Mouse (Mus musculus) G1E (cell line): ENCODE results near the gene 1300017J02Rik. TPM values are rescaled to one million over a fixed set of nuclear protein-coding genes. Genes with fewer than 3 reads are reported as not detected.

Experiments
- ATAC-seq: 2 replicates; pipeline ENCODE4 v1.8.0; 2016; ENCODE audit warnings: mild to moderate bottlenecking; ENCODE audit not compliant: insufficient number of reproducible peaks, poor library complexity, low FRiP score, severe bottlenecking; ENCODE audit errors: extremely low read depth
- DNase-seq: peaks from one replicate; pipeline ENCODE4 v3.0.0; 2012; ENCODE audit warnings: low spot score
- H3K27me3 ChIP-seq: 2 replicates; pipeline ENCODE4 v1.6.1; 2012; ENCODE audit warnings: mild to moderate bottlenecking, low read length, inconsistent platforms; ENCODE audit not compliant: insufficient read depth
- H3K36me3 ChIP-seq: replicated peaks from 2 replicates; pipeline ENCODE3; 2012; ENCODE audit warnings: mild to moderate bottlenecking, inconsistent platforms
- H3K4me1 ChIP-seq: 2 replicates; pipeline ENCODE4 v1.6.1; 2012; ENCODE audit warnings: low read depth, low read length, inconsistent platforms, mixed read lengths; ENCODE audit not compliant: insufficient read depth
- H3K4me3 ChIP-seq: 2 replicates; pipeline ENCODE4 v1.5.1; 2012; ENCODE audit warnings: low read depth, mild to moderate bottlenecking, inconsistent platforms, low read length, moderate library complexity, mixed read lengths
- H3K9me3 ChIP-seq: replicated peaks from 2 replicates; pipeline ENCODE4 v1.6.1; 2012; ENCODE audit warnings: inconsistent platforms
- CTCF ChIP-seq: IDR thresholded peaks from 2 replicates; pipeline ENCODE4 v1.5.1; 2012; ENCODE audit warnings: low read depth, low read length, inconsistent platforms, mixed read lengths
- GATA1 ChIP-seq: IDR thresholded peaks from 2 replicates; pipeline ENCODE4 v1.6.1; 2012; ENCODE audit warnings: borderline replicate concordance, low read length, inconsistent platforms, mixed read lengths
- GATA2 ChIP-seq: IDR thresholded peaks from 2 replicates; pipeline ENCODE4 v1.6.1; 2012; ENCODE audit warnings: low read depth, low read length, inconsistent platforms, borderline replicate concordance
- POLR2AphosphoS5 ChIP-seq: IDR thresholded peaks from 2 replicates; pipeline ENCODE4 v1.6.1; 2012; ENCODE audit warnings: low read depth, low read length, inconsistent platforms; ENCODE audit not compliant: insufficient replicate concordance
- TAL1 ChIP-seq: conservative IDR thresholded peaks from 2 replicates; pipeline ENCODE4 v1.6.1; 2012; ENCODE audit warnings: low read depth, low read length, inconsistent platforms, mixed read lengths
- polyA plus RNA-seq: library from polyadenylated mRNA; stranded (reverse); fragments of >175 nt; gene quantifications from 2 replicates; pipeline ENCODE4 v1.2.3, GENCODE M21; 2012
- total RNA-seq, 2 experiments: library from RNA; stranded (forward) in 1 of 2; stranded (reverse) in 1 of 2; fragments of 200-1000 nt in 1 of 2; fragments of >200 nt in 1 of 2; fragmentation: Nextera tagmentation in 1 of 2; gene quantifications; 2 replicates each; pipeline ENCODE4 v1.2.3; 2014 to 2017

Gene 1300017J02Rik
- total and polyA plus RNA-seq, 3 experiments: 6.9 to 42.4 (median 31.9) TPM

DNA sequence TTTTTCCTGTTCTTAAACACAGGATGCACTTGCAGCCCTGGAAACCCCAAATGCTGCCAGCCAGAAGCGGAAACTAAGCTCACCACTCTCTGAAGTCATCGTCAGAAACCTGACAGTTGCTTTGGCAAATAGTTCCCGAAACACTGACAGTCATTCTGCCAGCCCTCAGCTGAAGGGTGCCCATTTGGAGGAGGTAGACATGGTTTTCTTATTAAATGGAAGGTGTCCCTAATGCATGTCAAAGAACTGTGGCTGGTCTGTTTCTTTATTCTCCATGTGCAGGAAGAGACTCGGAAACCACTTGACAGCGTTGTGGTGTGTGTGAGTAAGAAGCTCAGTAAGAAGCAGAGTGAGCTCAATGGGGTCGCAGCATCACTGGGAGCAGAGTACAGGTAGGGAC, 27.8 kb upstream of the 1300017J02Rik start:
- no peak for TF ChIP-seq GATA2
- TF ChIP-seq TAL1: no peak
- TF ChIP-seq GATA1: no peak
- TF ChIP-seq POLR2AphosphoS5: no peak
- no peak for TF ChIP-seq CTCF
- H3K9me3 ChIP-seq: no peaks in the 10 kb centered on the region
- no peaks in the 10 kb centered on the region for H3K27me3 ChIP-seq
- DNase-seq (no peak), ATAC-seq (no peak)
- no peak overlapping the region for H3K4me3 ChIP-seq
- H3K4me1 ChIP-seq: peaks cover 10% of the 10 kb centered on the region
- peaks cover 98% of the 10 kb centered on the region for H3K36me3 ChIP-seq

DNA sequence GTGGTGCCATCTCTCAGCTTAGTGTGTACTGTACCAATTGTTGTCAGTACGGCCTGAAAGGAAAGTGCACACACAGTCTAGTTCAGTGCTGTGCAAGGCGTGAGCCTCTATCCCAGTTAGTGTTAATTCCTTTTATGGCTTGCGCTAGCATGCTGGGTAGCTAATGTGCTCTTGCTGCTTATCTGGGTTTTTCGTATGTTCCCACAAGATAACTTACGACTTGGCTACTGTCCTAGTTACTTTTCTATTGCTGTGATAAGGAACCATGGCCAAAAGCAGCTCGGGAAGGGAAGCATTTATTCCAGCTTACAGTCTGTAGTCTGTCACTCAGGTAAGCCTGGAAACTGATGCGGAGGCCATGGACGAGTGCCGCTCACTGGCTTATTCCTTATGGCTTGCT, 21.6 kb upstream of the 1300017J02Rik start:
- H3K9me3 ChIP-seq: no peaks in the 10 kb centered on the region
- peaks cover 97% of the 10 kb centered on the region for H3K36me3 ChIP-seq
- no peaks in the 10 kb centered on the region for H3K27me3 ChIP-seq
- no peak for TF ChIP-seq POLR2AphosphoS5
- no peak for TF ChIP-seq CTCF
- peak; percentile 57 for TF ChIP-seq TAL1
- peaks cover 42% of the 10 kb centered on the region for H3K4me1 ChIP-seq
- DNase-seq: peak; percentile 34
- H3K4me3 ChIP-seq: no peak overlapping the region; the same call in 1 of the 2 replicates
- ATAC-seq: peak; percentile 83

DNA sequence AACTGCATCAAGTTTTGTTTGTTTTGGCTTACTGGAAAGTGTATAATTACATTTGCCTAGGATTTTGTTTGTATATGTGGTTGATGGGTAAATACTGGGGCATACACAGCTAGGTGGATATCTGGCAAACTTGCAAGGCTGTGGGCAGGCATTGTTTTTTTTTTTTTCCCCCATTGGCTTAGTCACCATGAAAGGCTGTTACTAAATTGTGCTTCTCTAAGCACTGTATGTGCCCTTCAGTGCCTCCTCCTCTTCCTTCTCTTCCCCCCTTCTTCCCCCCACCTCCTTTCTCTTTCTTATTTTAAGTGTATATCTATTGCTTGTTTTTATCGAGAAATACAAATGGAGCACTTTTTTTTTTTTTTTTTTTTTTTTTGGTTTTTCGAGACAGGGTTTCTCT, 19.8 kb upstream of the 1300017J02Rik start:
- DNase-seq: no peak
- H3K27me3 ChIP-seq: no peaks in the 10 kb centered on the region
- TF ChIP-seq POLR2AphosphoS5: no peak
- TF ChIP-seq CTCF: no peak
- no peak for TF ChIP-seq GATA2
- no peak for TF ChIP-seq GATA1
- TF ChIP-seq TAL1: no peak

DNA sequence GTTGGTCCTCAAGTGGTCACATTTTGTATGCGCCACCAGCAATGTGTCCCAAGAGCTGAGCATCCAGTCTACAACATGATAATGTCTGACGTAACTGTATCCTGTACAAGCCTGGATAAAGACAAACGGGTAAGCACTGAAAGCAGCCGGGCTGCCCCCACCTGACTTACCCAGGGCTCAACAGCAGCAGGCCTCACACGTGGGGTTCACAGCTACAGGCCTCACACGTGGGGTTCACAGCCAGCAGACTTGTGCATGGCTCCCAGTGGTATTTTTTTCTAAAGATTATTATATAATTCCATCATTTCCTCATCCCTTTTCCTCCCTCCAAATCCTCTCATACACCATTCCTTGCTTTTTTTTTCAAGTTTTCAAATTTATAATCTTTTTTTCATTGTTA, 5.0 kb upstream of the 1300017J02Rik start:
- ATAC-seq: no peak
- peaks cover 42% of the 10 kb centered on the region for H3K4me1 ChIP-seq
- no peak overlapping the region for H3K4me3 ChIP-seq
- H3K9me3 ChIP-seq: no peaks in the 10 kb centered on the region
- H3K27me3 ChIP-seq: no peaks in the 10 kb centered on the region
- H3K36me3 ChIP-seq: peaks cover 77% of the 10 kb centered on the region
- DNase-seq: no peak
- TF ChIP-seq GATA1 (no peak), POLR2AphosphoS5 (no peak), TAL1 (no peak), CTCF (no peak)

More for the DNA sequence above, 19.8 kb upstream of the 1300017J02Rik start:
- H3K9me3 ChIP-seq: no peaks in the 10 kb centered on the region
- H3K4me1 ChIP-seq: peaks cover 44% of the 10 kb centered on the region
- peaks cover 97% of the 10 kb centered on the region for H3K36me3 ChIP-seq
- no peak overlapping the region for H3K4me3 ChIP-seq
- no peak for ATAC-seq

DNA sequence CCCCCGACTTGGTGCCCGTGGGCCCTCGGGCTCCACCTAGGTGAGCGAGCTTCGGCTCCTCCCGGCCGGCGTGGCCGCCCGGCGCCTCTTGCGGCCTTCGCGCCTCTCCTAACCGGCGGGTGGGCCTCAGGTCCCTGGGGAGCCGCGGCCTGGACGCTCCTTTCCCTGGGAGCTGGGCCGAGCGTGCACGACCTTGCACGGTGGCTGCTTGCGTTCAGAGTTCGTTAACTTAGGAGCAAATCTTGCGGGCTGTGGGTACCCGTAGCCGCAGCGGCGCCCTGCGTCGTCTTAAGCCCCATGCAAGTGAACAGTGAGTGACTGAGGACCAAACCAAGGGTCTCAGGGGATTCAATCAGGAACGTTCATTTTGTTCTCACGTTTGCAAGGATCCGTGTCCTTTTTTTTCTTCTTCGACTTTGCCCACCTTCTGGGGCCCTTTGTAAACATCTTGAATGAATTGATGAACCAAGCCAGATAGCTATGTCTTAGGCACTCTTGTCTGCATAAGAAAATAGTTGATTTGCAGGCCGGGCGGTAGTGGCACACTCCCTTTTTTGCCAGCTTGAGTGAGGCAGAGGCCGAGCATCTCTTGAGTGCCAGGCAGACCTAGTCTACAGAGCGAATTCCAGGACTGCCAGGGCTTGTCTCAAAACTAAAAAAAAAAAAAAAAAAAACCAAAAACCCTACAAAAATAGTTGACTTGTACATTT, 605 bp upstream of the 1300017J02Rik start:
- Histone ChIP-seq H3K27me3 (no peaks in the 10 kb centered on the region), H3K4me1 (peaks cover 40% of the 10 kb centered on the region), H3K9me3 (no peaks in the 10 kb centered on the region), H3K4me3 (peak overlapping the region; percentile 90), H3K36me3 (peaks cover 60% of the 10 kb centered on the region)
- ATAC-seq (no peak), DNase-seq (no peak)
- TF ChIP-seq TAL1: no peak
- TF ChIP-seq GATA2: no peak
- TF ChIP-seq POLR2AphosphoS5: no peak
- TF ChIP-seq CTCF: no peak
- no peak for TF ChIP-seq GATA1

DNA sequence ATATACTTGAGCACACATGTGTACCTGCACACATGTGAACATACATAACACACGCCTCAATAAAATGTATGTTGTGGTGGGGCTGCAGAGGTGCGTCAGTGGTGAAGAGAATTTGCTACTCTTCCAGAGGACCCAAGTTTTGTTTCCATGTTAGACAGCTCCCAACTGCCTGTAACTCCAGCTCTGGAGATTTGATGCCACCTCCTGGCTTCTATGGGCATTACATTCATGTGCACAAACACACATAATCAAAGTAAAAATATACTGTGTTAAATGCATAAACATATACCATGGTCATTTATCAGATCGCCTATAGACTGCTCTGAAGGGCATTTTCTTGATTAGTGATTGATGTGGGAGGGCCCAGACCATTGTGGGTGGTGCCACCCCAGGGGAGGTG, 2.2 kb downstream of the 1300017J02Rik start:
- DNase-seq (no peak), ATAC-seq (no peak)
- peak; percentile 66 for TF ChIP-seq CTCF
- TF ChIP-seq POLR2AphosphoS5: no peak
- H3K9me3 ChIP-seq: no peaks in the 10 kb centered on the region
- no peaks in the 10 kb centered on the region for H3K27me3 ChIP-seq
- peaks cover 26% of the 10 kb centered on the region for H3K4me1 ChIP-seq
- H3K36me3 ChIP-seq: peaks cover 33% of the 10 kb centered on the region
- H3K4me3 ChIP-seq: no peak overlapping the region

DNA sequence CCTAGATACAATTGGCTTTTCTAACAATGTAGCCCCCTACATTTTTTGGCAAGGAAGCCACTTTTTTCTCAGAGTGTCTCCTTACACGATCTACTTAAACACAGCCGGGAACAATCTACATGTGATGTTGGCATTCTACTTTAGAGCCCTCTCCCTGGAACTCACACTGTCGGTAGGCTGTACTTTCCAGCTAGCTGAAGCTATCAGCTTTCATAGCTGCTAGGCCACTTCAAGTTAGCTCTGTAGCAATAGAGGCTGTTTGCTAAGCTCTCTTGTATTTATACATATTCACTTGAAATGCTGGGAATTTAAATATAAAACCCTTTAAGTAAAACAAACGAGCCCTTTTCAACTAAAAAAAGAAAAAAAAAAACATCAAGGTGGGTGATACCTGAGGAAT, 2.6 kb downstream of the 1300017J02Rik start:
- no peak for DNase-seq
- ATAC-seq: no peak
- TF ChIP-seq POLR2AphosphoS5 (no peak), TAL1 (no peak), GATA2 (no peak), GATA1 (no peak), CTCF (no peak)
- H3K36me3 ChIP-seq: peaks cover 29% of the 10 kb centered on the region
- H3K27me3 ChIP-seq: no peaks in the 10 kb centered on the region
- peaks cover 22% of the 10 kb centered on the region for H3K4me1 ChIP-seq
- no peaks in the 10 kb centered on the region for H3K9me3 ChIP-seq
- H3K4me3 ChIP-seq: no peak overlapping the region
